Mouse (Mus musculus) induced T-regulatory cell, adult 2 months (primary cell): ENCODE measurements around the gene Ddx54.

ENCODE experiments used
- DNase-seq: peaks from one replicate; pipeline ENCODE4 v3.0.0-alpha.2; 2012; ENCODE audit warnings: low read depth

The Ddx54 gene

GRCm38 (mm10) chr5:120647361-120647760 is 34.8 kb downstream of the Ddx54 start:
- no peak for DNase-seq

- DNase-seq = peak; percentile 80
Measured at GRCm38 (mm10) chr5:120647814-120648491, 35.4 kb downstream of the Ddx54 start.

- peak; percentile 95 for DNase-seq
Measured at GRCm38 (mm10) chr5:120648569-120649373, 36.2 kb downstream of the Ddx54 start, which contains the start of gene Rasal1. Gene Rasal1, plus strand, starts transcription at chr5:120648812.

- DNase-seq = no peak
Measured at GRCm38 (mm10) chr5:120649374-120649933, 36.9 kb downstream of the Ddx54 start.

- DNase-seq = peak; percentile 40
Measured at GRCm38 (mm10) chr5:120649938-120650337, 37.4 kb downstream of the Ddx54 start.

GRCm38 (mm10) chr5:120651230-120651629 is 38.7 kb downstream of the Ddx54 start:
- no peak for DNase-seq

GRCm38 (mm10) chr5:120652915-120653701 is 40.6 kb downstream of the Ddx54 start:
- no peak for DNase-seq

GRCm38 (mm10) chr5:120653873-120654272 is 41.3 kb downstream of the Ddx54 start:
- DNase-seq = no peak

GRCm38 (mm10) chr5:120656281-120656751 is 43.8 kb downstream of the Ddx54 start:
- DNase-seq = no peak

- DNase-seq = peak; percentile 40
Measured at GRCm38 (mm10) chr5:120660816-120661215, 48.3 kb downstream of the Ddx54 start.

- DNase-seq = peak; percentile 60
Measured at GRCm38 (mm10) chr5:120664888-120665287, 52.3 kb downstream of the Ddx54 start.

GRCm38 (mm10) chr5:120668761-120669160 is 56.2 kb downstream of the Ddx54 start:
- DNase-seq = no peak

GRCm38 (mm10) chr5:120670132-120670531 is 57.6 kb downstream of the Ddx54 start:
- DNase-seq = no peak

GRCm38 (mm10) chr5:120671865-120672264 is 59.3 kb downstream of the Ddx54 start:
- no peak for DNase-seq

- peak; percentile 90 for DNase-seq
Measured at GRCm38 (mm10) chr5:120673626-120674025, 61.1 kb downstream of the Ddx54 start.

GRCm38 (mm10) chr5:120674229-120675145 is 61.9 kb downstream of the Ddx54 start:
- peak; percentile 59 for DNase-seq

GRCm38 (mm10) chr5:120677516-120677915 is 65.0 kb downstream of the Ddx54 start:
- peak; percentile 87 for DNase-seq
